Mouse (Mus musculus) kidney, embryonic 14.5 days (tissue): ENCODE measurements at regions not wholly inside any gene's neighbourhood (a gene's known extent, or its start where the extent isn't known, plus 50 kb on each side); places are given as distances from the start of the nearest gene placed in this dataset.

ENCODE experiments used
- ATAC-seq: fragments of 200-750 bp; cut with Nextera tagmentation; 2 replicates; pipeline ENCODE4 v1.8.0; 2017; ENCODE audit warnings: moderate number of reproducible peaks, mild to moderate bottlenecking, moderate TSS enrichment, moderate library complexity; ENCODE audit not compliant: low FRiP score, low TSS enrichment
- H3K27ac ChIP-seq: fragments of 300-500 bp; sonication (generic); 2 replicates; pipeline ENCODE4 v1.5.1; 2014; ENCODE audit warnings: low read depth, mild to moderate bottlenecking, low read length, moderate library complexity, mixed read lengths
- H3K27me3 ChIP-seq: fragments of 300-500 bp; sonication (generic); 2 replicates; pipeline ENCODE4 v1.6.1; 2014; ENCODE audit warnings: mild to moderate bottlenecking, low read length; ENCODE audit not compliant: control insufficient read depth, insufficient read depth
- H3K36me3 ChIP-seq: fragments of 300-500 bp; sonication (generic); 2 replicates; pipeline ENCODE4 v1.6.1; 2014; ENCODE audit warnings: low read length, mixed read lengths; ENCODE audit not compliant: control insufficient read depth, insufficient read depth
- H3K4me1 ChIP-seq: fragments of 300-500 bp; sonication (generic); 2 replicates; pipeline ENCODE4 v1.6.1; 2014; ENCODE audit warnings: low read length, mixed read lengths; ENCODE audit not compliant: control insufficient read depth, insufficient read depth
- H3K4me2 ChIP-seq: fragments of 300-500 bp; sonication (generic); replicated peaks from 2 replicates; pipeline ENCODE4 v1.6.1; 2014; ENCODE audit warnings: low read depth, mild to moderate bottlenecking, low read length
- H3K4me3 ChIP-seq: fragments of 300-500 bp; sonication (generic); 2 replicates; pipeline ENCODE4 v1.5.1; 2014; ENCODE audit warnings: mild to moderate bottlenecking, low read length
- H3K9ac ChIP-seq: fragments of 300-500 bp; sonication (generic); 2 replicates; pipeline ENCODE4 v1.6.1; 2014; ENCODE audit warnings: low read depth, mild to moderate bottlenecking, low read length, moderate library complexity
- H3K9me3 ChIP-seq: fragments of 300-500 bp; sonication (generic); 2 replicates; pipeline ENCODE4 v1.6.1; 2016; ENCODE audit warnings: low read length; ENCODE audit not compliant: control insufficient read depth
- WGBS: fragments of 180-500 bp; shearing (Covaris S2); extraction: QIAGEN DNeasy Blood & Tissue Kit; methylation state at CpG from one replicate; pipeline ENCODE4 v1.1.7; 2014; 5-methylcytosine and 5-hydroxymethylcytosine counted together

- Histone ChIP-seq H3K9me3 (no peaks in the 10 kb centered on the region), H3K27me3 (no peaks in the 10 kb centered on the region), H3K4me2 (peak overlapping the region; percentile 63), H3K4me3 (peak overlapping the region; percentile 34), H3K4me1 (peaks cover 11% of the 10 kb centered on the region; the same call in 1 of the 2 replicates), H3K36me3 (no peaks in the 10 kb centered on the region), H3K27ac (peak overlapping the region; percentile 20), H3K9ac (peak overlapping the region; percentile 9; the same call in 1 of the 2 replicates)
- 0% methylated on average over 13 of the region's 13 CpGs for WGBS
- peak; percentile 34; the same call in 1 of the 2 replicates for ATAC-seq
These were observed 75.9 kb downstream of the Sox14 start for GRCm38 (mm10) chr9:99800076-99800475.

- H3K4me2 ChIP-seq = peak overlapping the region; percentile 63
- WGBS = under 1% methylated on average over 16 of the region's 16 CpGs
- ATAC-seq = peak; percentile 89
These were observed 76.5 kb downstream of the Sox14 start for GRCm38 (mm10) chr9:99799387-99800021.

GRCm38 (mm10) chr9:99797066-99797770, 78.8 kb downstream of the Sox14 start:
- no peak overlapping the region for H3K27ac ChIP-seq
- no peak overlapping the region for H3K9ac ChIP-seq
- peaks cover 11% of the 10 kb centered on the region; the same call in 1 of the 2 replicates for H3K4me1 ChIP-seq
- no peak overlapping the region for H3K4me2 ChIP-seq
- no peak overlapping the region for H3K4me3 ChIP-seq
- ATAC-seq = no peak
- no peaks in the 10 kb centered on the region for H3K27me3 ChIP-seq
- H3K9me3 ChIP-seq = no peaks in the 10 kb centered on the region
- no peaks in the 10 kb centered on the region for H3K36me3 ChIP-seq
- 62% methylated on average over 9 of the region's 9 CpGs for WGBS

More at GRCm38 (mm10) chr9:99799387-99800021, 76.5 kb downstream of the Sox14 start:
- no peaks in the 10 kb centered on the region for H3K36me3 ChIP-seq
- H3K27me3 ChIP-seq = no peaks in the 10 kb centered on the region
- H3K9ac ChIP-seq = peak overlapping the region; percentile 35; the same call in 1 of the 2 replicates
- peak overlapping the region; percentile 20 for H3K27ac ChIP-seq
- no peaks in the 10 kb centered on the region for H3K9me3 ChIP-seq
- peak overlapping the region; percentile 34 for H3K4me3 ChIP-seq
- H3K4me1 ChIP-seq = peaks cover 11% of the 10 kb centered on the region; the same call in 1 of the 2 replicates

GRCm38 (mm10) chr9:99792700-99793099, 75.6 kb upstream of the Cldn18 start:
- ATAC-seq = no peak
- Histone ChIP-seq H3K4me2 (no peak overlapping the region), H3K9ac (no peak overlapping the region), H3K36me3 (no peaks in the 10 kb centered on the region), H3K27ac (no peak overlapping the region), H3K9me3 (no peaks in the 10 kb centered on the region), H3K4me1 (no peaks in the 10 kb centered on the region), H3K4me3 (no peak overlapping the region), H3K27me3 (no peaks in the 10 kb centered on the region)
- 93% methylated on average over 7 of the region's 7 CpGs for WGBS

- Histone ChIP-seq H3K9me3 (no peaks in the 10 kb centered on the region), H3K27me3 (no peaks in the 10 kb centered on the region), H3K4me2 (no peak overlapping the region), H3K4me1 (no peaks in the 10 kb centered on the region), H3K27ac (no peak overlapping the region), H3K4me3 (no peak overlapping the region), H3K36me3 (no peaks in the 10 kb centered on the region), H3K9ac (no peak overlapping the region)
- ATAC-seq = no peak
- WGBS = 66% methylated on average over 7 of the region's 7 CpGs
These were observed 69.8 kb upstream of the Cldn18 start for GRCm38 (mm10) chr9:99786864-99787263.

GRCm38 (mm10) chr9:99783156-99783555, 66.1 kb upstream of the Cldn18 start:
- H3K36me3 ChIP-seq = no peaks in the 10 kb centered on the region
- H3K9ac ChIP-seq = no peak overlapping the region
- no peak for ATAC-seq
- no peaks in the 10 kb centered on the region for H3K9me3 ChIP-seq
- H3K27me3 ChIP-seq = no peaks in the 10 kb centered on the region
- no peak overlapping the region for H3K27ac ChIP-seq
- H3K4me3 ChIP-seq = no peak overlapping the region
- no peaks in the 10 kb centered on the region for H3K4me1 ChIP-seq
- 91% methylated on average over 2 of the region's 2 CpGs for WGBS
- no peak overlapping the region for H3K4me2 ChIP-seq

- no peak for ATAC-seq
- Histone ChIP-seq H3K9me3 (no peaks in the 10 kb centered on the region), H3K36me3 (no peaks in the 10 kb centered on the region), H3K27me3 (no peaks in the 10 kb centered on the region), H3K4me3 (no peak overlapping the region), H3K4me1 (no peaks in the 10 kb centered on the region), H3K27ac (no peak overlapping the region), H3K9ac (no peak overlapping the region), H3K4me2 (no peak overlapping the region)
- 38% methylated on average over 7 of the region's 7 CpGs for WGBS
These were observed 65.5 kb upstream of the Cldn18 start for GRCm38 (mm10) chr9:99782364-99783119.

- no peak overlapping the region for H3K4me2 ChIP-seq
- WGBS = 57% methylated on average over 4 of the region's 4 CpGs
- H3K4me1 ChIP-seq = no peaks in the 10 kb centered on the region
- no peak overlapping the region for H3K4me3 ChIP-seq
- H3K9me3 ChIP-seq = no peaks in the 10 kb centered on the region
- H3K27ac ChIP-seq = no peak overlapping the region
- H3K9ac ChIP-seq = no peak overlapping the region
- no peaks in the 10 kb centered on the region for H3K27me3 ChIP-seq
- no peaks in the 10 kb centered on the region for H3K36me3 ChIP-seq
- ATAC-seq = no peak
These were observed 61.8 kb upstream of the Cldn18 start for GRCm38 (mm10) chr9:99778871-99779270.
